Mouse (Mus musculus) CH12.LX (cell line): ENCODE measurements at regions not wholly inside any gene's neighbourhood (a gene's known extent, or its start where the extent isn't known, plus 50 kb on each side); places are given as distances from the start of the nearest gene placed in this dataset.

Source experiments
- CTCF ChIP-seq, 2 experiments: IDR thresholded peaks in 1 of 2; conservative IDR thresholded peaks in 1 of 2; 2 replicates each; pipeline ENCODE4 v1.5.1; 2011 to 2012; ENCODE audit warnings: low read depth in 2 of 2, low read length in 2 of 2, improper control_type of control experiment in 1 of 2, inconsistent platforms in 1 of 2, mild to moderate bottlenecking in 1 of 2, moderate library complexity in 1 of 2
- EP300 ChIP-seq: IDR thresholded peaks from 2 replicates; pipeline ENCODE4 v1.6.1; 2011; ENCODE audit warnings: low read length, improper control_type of control experiment
- GABPA ChIP-seq: IDR thresholded peaks from 2 replicates; pipeline ENCODE4 v1.6.1; 2012; ENCODE audit warnings: low read depth, low read length, improper control_type of control experiment, inconsistent platforms; ENCODE audit not compliant: insufficient replicate concordance

DNA sequence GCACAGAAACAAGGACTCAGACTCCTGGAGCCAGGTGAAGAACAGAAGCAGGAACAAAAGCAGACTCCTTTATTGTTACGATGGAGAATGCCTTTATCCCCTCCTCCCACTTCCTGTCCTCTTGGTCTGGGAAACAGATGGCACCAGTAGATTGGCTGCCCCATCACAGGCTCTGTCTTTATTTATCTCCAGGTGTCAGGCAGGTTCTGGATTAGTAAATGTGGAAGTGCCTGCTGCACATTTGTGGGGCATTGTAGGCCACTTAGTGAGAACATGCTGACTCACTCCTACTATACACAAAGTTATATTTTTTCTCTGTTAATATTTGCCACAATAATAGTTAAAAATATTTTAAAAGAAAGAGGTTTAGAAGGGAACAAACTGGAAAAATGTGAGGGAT, 426.0 kb downstream of the Tmem161b start:
- TF ChIP-seq EP300 (no peak), CTCF (conservative IDR thresholded peaks at IDR 0.05 in 1 of 2, IDR thresholded peaks at IDR 0.05 in 1 of 2; ENCODE audit: low read depth in 2 of 2, low read length in 2 of 2) (no peak), GABPA (no peak)
